9 mouse cellular contexts compared by ENCODE assay signal in the genomic region with DNA sequence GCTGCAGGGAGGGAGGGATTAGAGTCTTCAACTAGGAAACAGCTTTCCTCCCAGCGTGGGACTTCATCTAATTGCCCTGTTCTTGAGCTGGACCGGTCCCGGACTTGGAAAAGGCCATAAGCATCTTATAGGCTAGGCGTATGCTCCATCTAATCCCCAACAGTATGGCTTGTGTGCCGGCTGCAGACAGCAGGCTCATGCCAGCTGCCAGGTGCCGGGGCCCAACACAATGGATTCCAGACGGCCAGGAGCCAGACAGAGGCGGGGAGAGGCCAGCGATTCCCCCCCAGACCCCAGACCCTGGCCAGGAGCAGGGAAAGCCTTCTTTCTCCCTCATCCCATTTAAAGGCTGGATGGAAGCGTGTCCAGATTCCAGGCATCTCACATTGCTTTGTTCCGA.
DNase-seq lines count a peak whose midpoint lies in the region; ATAC-seq and TF ChIP-seq lines count a peak whose summit lies in the region.
"Had no signal": no experiment of that assay in that cellular context is flagged by ENCODE, and none has a peak within 500 bp of the region (broad histone marks: within the 10 kb centered on the region; RNA-seq: fewer than 3 reads in every experiment).

No protein-coding gene starts in this region.

- peak overlapping the region; percentile 70; the same call in 1 of the 2 replicates for H3K27ac ChIP-seq in forebrain, postnatal 0 days (ENCODE audit: low read depth, low read length)
- H3K27ac ChIP-seq in midbrain, embryonic 11.5 days (ENCODE audit: low read depth, low read length) = peak overlapping the region; percentile 45; the same call in 1 of the 2 replicates
- H3K27ac ChIP-seq: macrophage had no signal

- peak overlapping the region; percentile 27; the same call in 1 of the 2 replicates for H3K4me2 ChIP-seq in forebrain, postnatal 0 days (ENCODE audit: low read depth)
- H3K4me2 ChIP-seq in midbrain, embryonic 11.5 days = no peak overlapping the region

- no peaks in the 10 kb centered on the region for H3K36me3 ChIP-seq in forebrain, postnatal 0 days (ENCODE audit: insufficient read depth)
- no peaks in the 10 kb centered on the region for H3K36me3 ChIP-seq in midbrain, embryonic 11.5 days (ENCODE audit: control insufficient read depth, insufficient read depth, low read length)

- TF ChIP-seq CTCF in forebrain, postnatal 0 days (IDR thresholded peaks at IDR 0.05; ENCODE audit: low read depth) = no peak

- intact Hi-C loops in gastrocnemius, postnatal 36 days (cut with DNase I) = no loop called here

- no peaks in the 10 kb centered on the region for H3K27me3 ChIP-seq in forebrain, postnatal 0 days (ENCODE audit: insufficient read depth, low read length)
- H3K27me3 ChIP-seq in midbrain, embryonic 11.5 days (ENCODE audit: control insufficient read depth, insufficient read depth, low read length) = no peaks in the 10 kb centered on the region

- DNase-seq in Muller cell, postnatal 12 days (ENCODE audit: inconsistent ontology term) = peak; percentile 14
- DNase-seq in cerebellum, adult 9-11 months = peak; percentile 35
- DNase-seq in forebrain, postnatal 0 days = peak; percentile 67
- no peak for DNase-seq in midbrain, embryonic 11.5 days (ENCODE audit: low spot score, missing footprints)
- no peak for DNase-seq in kidney, postnatal 10 days
- no peak for DNase-seq in left cerebral cortex, adult 8-10 months (ENCODE audit: low spot score in 2 of 2)
- no peak for DNase-seq in gastrocnemius, postnatal 36 days
- DNase-seq in ovary, adult 18-20 months (ENCODE audit: low spot score) = no peak

- H3K9ac ChIP-seq in forebrain, postnatal 0 days = no peak overlapping the region
- H3K9ac ChIP-seq in midbrain, embryonic 11.5 days (ENCODE audit: low read length) = 0 out of 2 replicates have a peak overlapping the region, but pooled peaks have one; percentile 11

- WGBS in forebrain, postnatal 0 days = 13% methylated on average over 11 of the region's 11 CpGs
- WGBS in midbrain, embryonic 11.5 days = 34% methylated on average over 11 of the region's 11 CpGs

- no peaks in the 10 kb centered on the region for H3K4me1 ChIP-seq in forebrain, postnatal 0 days (ENCODE audit: insufficient read depth)
- peaks cover 3% of the 10 kb centered on the region; the same call in 1 of the 2 replicates for H3K4me1 ChIP-seq in midbrain, embryonic 11.5 days (ENCODE audit: control insufficient read depth, insufficient read depth, low read length)

- ATAC-seq in forebrain, postnatal 0 days = peak; percentile 87
- ATAC-seq in midbrain, embryonic 11.5 days (ENCODE audit: low FRiP score) = peak; percentile 73

- H3K4me3 ChIP-seq in forebrain, postnatal 0 days (ENCODE audit: low read depth, low read length) = no peak overlapping the region
- H3K4me3 ChIP-seq in midbrain, embryonic 11.5 days (ENCODE audit: low read depth, low read length) = no peak overlapping the region

- H3K9me3 ChIP-seq in forebrain, postnatal 0 days (ENCODE audit: low read length) = no peaks in the 10 kb centered on the region
- no peaks in the 10 kb centered on the region for H3K9me3 ChIP-seq in midbrain, embryonic 11.5 days (ENCODE audit: control insufficient read depth, low read length)

Comparison
In these comparisons a context has a peak if more than half of its experiments do, and no peak if none do; other contexts are left out.
1. DNase-seq: peak in Muller cell, postnatal 12 days (single experiment), cerebellum, adult 9-11 months (single experiment) and forebrain, postnatal 0 days (single experiment); none in midbrain, embryonic 11.5 days (single experiment), kidney, postnatal 10 days (single experiment), left cerebral cortex, adult 8-10 months (0 of 2), gastrocnemius, postnatal 36 days (0 of 2) and ovary, adult 18-20 months (single experiment).